Mouse (Mus musculus): ENCODE results near the gene Dusp15. TPM values are rescaled to one million over a fixed set of nuclear protein-coding genes. Genes with fewer than 3 reads are reported as not detected.

The Dusp15 gene
- polyA plus RNA-seq, 1 experiment from 2014 or later: 13.5 TPM

DNA sequence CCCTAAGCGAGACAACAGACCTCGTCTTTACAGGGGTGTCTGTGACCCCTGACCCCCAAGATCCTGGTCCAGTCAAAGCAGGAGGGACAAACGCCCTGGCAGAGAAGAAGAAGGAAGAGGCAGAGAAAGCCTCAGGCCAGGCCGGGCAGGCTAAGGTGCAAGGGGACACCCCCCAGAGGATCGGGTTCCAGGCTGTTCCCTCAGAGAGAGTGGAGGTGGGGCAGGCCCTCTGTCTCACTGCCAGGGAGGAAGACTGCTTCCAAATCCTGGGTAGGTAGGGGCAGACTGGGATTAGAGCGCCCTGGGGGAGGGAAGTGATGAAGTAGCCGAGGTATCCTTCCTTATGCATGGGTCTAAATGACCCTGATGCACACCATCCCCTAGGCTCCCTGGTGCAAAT lies 38.0 kb downstream of the Dusp15 start:
- Histone ChIP-seq H3K4me3 (no peak overlapping the region), H3K4me2 (no peak overlapping the region), H3K36me3 (no peaks in the 10 kb centered on the region), H3K9me3 (no peaks in the 10 kb centered on the region), H3K9ac (no peak overlapping the region), H3K4me1 (replicated peaks) (peaks cover 9% of the 10 kb centered on the region; the same call in 1 of the 2 replicates), H3K27me3 (peaks cover 30% of the 10 kb centered on the region), H3K27ac (replicated peaks) (no peak overlapping the region)
- WGBS: 41% methylated on average over 7 of the region's 7 CpGs
- ATAC-seq (ENCODE audit: low FRiP score, low read depth): no peak

DNA sequence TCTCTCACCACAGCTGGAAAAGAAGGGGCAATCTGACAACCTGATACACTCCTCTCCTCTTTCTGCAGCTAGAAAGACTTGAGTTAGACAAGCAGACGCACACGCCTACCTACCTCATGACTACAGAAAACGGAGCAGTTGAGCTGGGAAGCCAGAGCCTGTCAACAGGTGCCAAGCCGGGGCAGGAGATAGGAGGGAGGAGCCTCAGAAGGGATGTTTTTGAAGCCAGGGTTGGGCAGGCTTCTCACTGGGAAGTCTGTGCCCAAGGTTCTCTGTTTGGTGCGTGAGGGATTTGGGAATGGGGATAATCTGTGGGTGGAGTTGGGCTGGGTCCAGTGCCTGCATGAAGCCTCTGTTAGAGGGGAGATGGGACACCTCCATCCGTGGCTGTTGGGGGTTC lies 40.1 kb downstream of the Dusp15 start:
- Histone ChIP-seq H3K27ac (replicated peaks) (no peak overlapping the region), H3K27me3 (peaks cover 30% of the 10 kb centered on the region), H3K4me1 (replicated peaks) (peaks cover 20% of the 10 kb centered on the region), H3K9me3 (no peaks in the 10 kb centered on the region), H3K9ac (no peak overlapping the region), H3K36me3 (no peaks in the 10 kb centered on the region), H3K4me3 (no peak overlapping the region), H3K4me2 (no peak overlapping the region)
- 42% methylated on average over 6 of the region's 6 CpGs for WGBS
- no peak for ATAC-seq (ENCODE audit: low FRiP score, low read depth)

DNA sequence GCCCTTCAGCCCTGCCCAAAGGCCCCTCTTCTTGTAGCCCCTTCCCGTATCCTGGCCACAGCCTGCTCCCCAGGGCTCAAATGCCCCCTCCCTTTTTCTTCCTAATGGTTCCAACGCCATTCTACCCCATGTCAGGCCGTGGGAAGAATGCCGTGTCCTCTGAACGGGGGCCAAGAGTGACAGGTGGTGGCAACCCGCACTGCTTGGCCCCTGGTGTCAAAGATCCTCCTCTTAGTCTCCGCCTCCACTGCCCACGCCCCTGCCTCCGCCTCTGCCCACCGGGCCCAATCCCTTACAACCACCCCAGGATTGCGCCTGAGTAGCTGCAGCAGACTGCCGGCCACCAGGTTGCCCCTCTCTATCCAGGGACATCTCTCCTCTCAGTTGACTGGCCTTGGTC lies 40.5 kb downstream of the Dusp15 start, which contains the start of gene Mylk2:
TSS of gene Mylk2 (plus strand) at position 322 of the 400 bp plus-strand sequence.
- Histone ChIP-seq H3K9ac (no peak within 1 kb of the TSS), H3K27ac (replicated peaks) (no peak within 1 kb of the TSS), H3K27me3 (peaks cover 30% of the 10 kb centered on the region), H3K36me3 (no peaks in the 10 kb centered on the region), H3K4me3 (no peak within 1 kb of the TSS), H3K9me3 (no peaks in the 10 kb centered on the region), H3K4me2 (no peak within 1 kb of the TSS), H3K4me1 (replicated peaks) (peaks cover 20% of the 10 kb centered on the region)
- WGBS: 24% methylated on average over 12 of the region's 12 CpGs
- no peak for ATAC-seq (ENCODE audit: low FRiP score, low read depth)

DNA sequence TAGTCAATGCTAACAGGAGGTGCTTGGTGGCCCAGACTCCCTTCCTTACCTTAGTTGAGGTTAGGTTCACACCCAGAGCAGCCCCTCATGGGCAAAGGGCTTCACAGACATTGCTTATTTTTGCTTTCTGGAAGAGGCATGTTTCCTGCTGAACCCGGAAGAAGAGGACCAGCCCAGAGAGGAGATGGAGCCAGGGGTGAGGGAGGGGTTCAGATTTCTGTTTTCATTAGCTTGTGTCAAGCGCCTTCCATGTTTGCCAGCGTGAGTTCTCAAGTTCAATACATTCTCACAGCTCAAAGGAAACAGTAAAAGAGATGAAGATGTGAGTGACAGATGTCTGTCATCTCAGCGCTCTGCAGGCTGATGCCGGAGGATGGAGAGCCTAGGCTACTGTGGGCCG lies 41.6 kb downstream of the Dusp15 start:
- ATAC-seq (ENCODE audit: low FRiP score, low read depth): no peak
- no peak overlapping the region for H3K4me3 ChIP-seq
- no peaks in the 10 kb centered on the region for H3K9me3 ChIP-seq
- no peak overlapping the region for H3K27ac ChIP-seq (replicated peaks)
- no peak overlapping the region for H3K9ac ChIP-seq
- H3K27me3 ChIP-seq: peaks cover 30% of the 10 kb centered on the region
- H3K4me2 ChIP-seq: no peak overlapping the region
- 79% methylated on average over 6 of the region's 6 CpGs for WGBS
- H3K36me3 ChIP-seq: no peaks in the 10 kb centered on the region
- peaks cover 18% of the 10 kb centered on the region for H3K4me1 ChIP-seq (replicated peaks)

DNA sequence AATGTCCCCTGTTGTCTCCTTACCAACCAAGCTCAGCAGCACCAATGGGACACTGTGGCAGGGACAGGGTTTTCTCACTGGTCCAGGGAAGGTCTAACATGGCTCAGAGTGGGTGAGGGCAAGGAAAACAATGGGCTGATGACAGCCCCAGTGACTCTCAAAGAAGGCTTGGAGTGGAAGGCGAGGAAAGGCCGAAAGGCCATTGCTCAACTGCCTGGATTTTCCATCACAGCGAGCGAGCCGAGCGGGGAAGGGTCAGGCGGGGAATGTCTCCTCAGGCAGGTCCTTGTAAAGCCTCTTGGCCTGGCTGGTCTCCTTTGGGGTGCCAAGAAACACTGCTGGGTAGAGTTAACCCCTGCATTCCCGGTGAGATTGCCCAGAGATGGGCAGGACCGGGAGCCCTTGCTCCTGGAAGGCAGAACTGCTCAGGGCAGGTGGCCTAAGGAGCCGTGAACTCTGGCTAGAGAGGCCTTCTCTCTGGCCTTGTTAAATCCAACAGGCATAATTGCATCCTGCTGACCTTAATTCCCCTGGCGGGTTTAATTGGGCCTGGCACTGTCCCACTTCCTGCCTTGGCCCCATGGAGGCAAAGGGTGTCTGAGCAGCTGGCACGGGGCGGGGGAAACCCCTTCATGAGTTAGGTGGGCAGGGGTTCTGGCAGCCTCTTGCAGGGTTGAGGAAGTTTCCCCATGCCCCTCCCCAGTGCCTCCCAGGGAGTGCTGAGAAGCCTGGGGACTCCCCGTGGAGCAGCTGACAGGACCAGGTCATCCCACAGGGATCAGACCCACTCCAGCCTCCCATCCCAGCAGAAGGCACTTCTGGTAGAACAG lies 44.2 kb downstream of the Dusp15 start:
- H3K27me3 ChIP-seq: peaks cover 15% of the 10 kb centered on the region
- no peak overlapping the region for H3K27ac ChIP-seq (replicated peaks)
- no peaks in the 10 kb centered on the region for H3K36me3 ChIP-seq
- H3K4me3 ChIP-seq: no peak overlapping the region
- no peak overlapping the region for H3K9ac ChIP-seq
- no peak for ATAC-seq (ENCODE audit: low FRiP score, low read depth)
- H3K4me2 ChIP-seq: no peak overlapping the region
- H3K4me1 ChIP-seq (replicated peaks): peaks cover 10% of the 10 kb centered on the region
- WGBS: 49% methylated on average over 14 of the region's 14 CpGs
- no peaks in the 10 kb centered on the region for H3K9me3 ChIP-seq

DNA sequence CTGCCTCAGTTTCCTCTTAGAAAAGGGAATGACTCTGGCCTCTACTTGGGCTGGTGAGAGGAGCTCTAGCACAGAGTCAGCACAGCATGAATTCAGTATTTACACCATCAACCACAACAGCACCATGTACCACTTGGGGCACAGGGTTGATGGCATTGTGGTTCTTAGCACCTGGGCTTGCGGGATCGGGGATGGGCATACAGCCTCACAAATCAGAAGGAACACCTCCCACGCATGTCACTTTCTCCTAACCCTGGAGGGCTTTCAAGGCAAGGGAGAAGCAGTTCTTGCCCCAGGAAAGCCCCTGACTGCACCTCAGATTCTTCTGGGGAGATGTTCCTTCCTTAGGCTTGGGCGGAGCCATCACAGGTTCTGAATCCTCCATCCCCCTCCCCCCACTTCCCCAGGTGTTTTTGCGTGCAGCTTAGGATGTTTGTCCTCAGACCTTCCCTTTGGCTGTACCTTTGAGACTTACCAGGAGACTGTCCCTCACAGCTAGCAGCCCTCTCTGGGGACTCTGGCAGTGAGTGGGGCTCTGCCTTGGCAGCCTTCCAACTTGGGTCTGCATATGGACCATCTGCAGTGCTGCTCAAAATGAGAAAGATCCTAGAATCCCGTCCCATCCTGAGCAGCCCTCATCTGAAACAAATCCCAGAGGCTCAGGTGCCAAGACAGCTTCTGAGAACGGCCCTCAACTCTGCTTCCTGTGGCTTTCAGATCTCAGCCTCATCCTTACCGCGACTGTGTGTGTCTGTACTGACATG lies 45.0 kb downstream of the Dusp15 start:
- Histone ChIP-seq H3K4me1 (replicated peaks) (peaks cover 10% of the 10 kb centered on the region), H3K9me3 (no peaks in the 10 kb centered on the region), H3K27me3 (peaks cover 6% of the 10 kb centered on the region), H3K4me3 (no peak overlapping the region), H3K4me2 (no peak overlapping the region), H3K36me3 (no peaks in the 10 kb centered on the region), H3K9ac (no peak overlapping the region), H3K27ac (replicated peaks) (no peak overlapping the region)
- ATAC-seq (ENCODE audit: low FRiP score, low read depth): no peak
- WGBS: 59% methylated on average over 9 of the region's 9 CpGs

DNA sequence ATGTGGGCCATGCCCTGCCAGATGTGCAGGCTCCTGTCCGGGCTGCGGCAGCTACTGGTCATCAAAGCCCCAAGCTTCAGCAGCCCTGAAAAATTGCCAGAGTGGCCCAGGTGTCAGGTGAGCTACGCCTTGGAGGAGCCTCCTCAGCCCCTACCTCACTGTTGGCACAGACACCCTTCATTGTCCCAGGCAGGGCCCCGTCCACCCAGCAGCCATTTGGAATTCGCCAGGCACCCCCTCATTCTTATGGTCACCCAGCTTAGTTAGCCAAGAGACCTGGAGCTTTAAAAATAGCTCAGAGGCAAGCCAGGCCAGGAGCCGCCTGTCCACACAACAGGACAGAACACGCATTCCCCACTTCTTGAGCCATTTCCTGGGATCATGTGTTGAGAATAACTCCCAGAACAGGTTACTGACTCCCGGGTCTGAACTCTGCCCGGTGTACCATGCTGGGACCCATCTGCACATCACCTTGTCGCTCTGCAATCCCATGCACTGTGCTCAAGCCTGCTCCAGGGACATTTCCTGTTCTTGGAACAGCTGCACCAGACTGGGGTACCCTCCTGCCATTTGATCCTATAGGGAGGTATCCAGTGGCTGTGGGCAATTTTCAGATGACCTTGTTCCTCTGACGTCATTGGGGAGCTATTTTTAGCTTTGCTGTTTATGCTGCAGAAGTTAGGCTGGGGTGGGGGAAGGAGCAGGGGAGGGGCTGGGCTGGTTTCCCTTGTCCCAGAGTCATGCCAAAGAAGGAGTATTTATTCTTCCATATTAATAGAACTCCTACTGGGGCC lies 46.3 kb downstream of the Dusp15 start:
- no peak overlapping the region for H3K4me3 ChIP-seq
- H3K4me2 ChIP-seq: no peak overlapping the region
- WGBS: 72% methylated on average over 11 of the region's 11 CpGs
- H3K9me3 ChIP-seq: no peaks in the 10 kb centered on the region
- H3K36me3 ChIP-seq: no peaks in the 10 kb centered on the region
- no peak for ATAC-seq (ENCODE audit: low FRiP score, low read depth)
- H3K27me3 ChIP-seq: no peaks in the 10 kb centered on the region
- no peak overlapping the region for H3K9ac ChIP-seq
- no peak overlapping the region for H3K27ac ChIP-seq (replicated peaks)
- H3K4me1 ChIP-seq (replicated peaks): peaks cover 10% of the 10 kb centered on the region

DNA sequence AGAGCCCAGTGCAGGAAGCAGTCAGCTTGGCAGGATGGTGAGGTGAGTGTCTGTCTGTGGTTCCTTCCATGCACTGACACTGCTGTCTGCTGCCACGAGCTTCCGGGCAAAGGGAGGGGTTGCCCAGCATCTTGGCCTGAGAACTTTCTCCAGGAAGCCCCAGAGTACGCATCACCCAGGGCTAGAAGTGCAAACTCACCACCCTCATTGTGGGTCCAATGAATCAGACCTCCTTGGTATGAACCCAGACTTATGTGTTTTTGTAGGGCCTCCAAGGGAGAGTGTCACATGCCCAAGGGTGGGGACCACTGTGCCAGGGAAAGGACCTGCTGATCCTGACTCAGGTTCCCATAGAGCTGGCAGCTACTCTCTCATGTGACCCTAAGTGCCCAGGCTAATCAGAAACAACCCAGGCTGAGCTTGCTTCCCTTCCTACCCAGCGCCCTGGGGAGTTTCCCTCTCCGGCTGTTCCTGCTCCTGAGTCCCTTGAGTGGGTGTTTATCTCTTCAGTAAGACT lies 47.3 kb downstream of the Dusp15 start:
- Histone ChIP-seq H3K9me3 (no peaks in the 10 kb centered on the region), H3K36me3 (no peaks in the 10 kb centered on the region), H3K9ac (no peak overlapping the region), H3K4me2 (no peak overlapping the region), H3K27ac (replicated peaks) (no peak overlapping the region), H3K27me3 (no peaks in the 10 kb centered on the region), H3K4me1 (replicated peaks) (peaks cover 10% of the 10 kb centered on the region), H3K4me3 (no peak overlapping the region)
- WGBS: 78% methylated on average over 5 of the region's 5 CpGs
- no peak for ATAC-seq (ENCODE audit: low FRiP score, low read depth)

DNA sequence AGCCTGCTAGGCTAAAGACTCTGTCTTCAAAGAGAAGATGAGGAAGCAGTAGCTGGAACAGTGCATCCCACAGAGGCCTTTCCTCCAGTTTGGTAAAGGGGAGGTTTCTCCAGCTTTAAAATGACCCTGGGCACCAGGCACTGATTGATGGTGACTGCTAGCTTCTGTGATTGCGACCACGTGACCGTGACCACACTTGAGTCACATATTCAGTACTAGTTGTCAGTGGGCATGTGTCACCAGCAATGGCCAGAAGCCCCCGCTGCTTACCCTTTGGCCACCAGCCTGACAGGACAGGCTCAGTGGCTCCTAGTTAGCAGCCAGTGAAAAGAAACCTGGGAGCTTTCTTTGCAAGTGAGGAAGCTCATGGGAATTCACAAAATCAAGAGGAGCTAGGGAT lies 47.9 kb downstream of the Dusp15 start:
- Histone ChIP-seq H3K9me3 (no peaks in the 10 kb centered on the region), H3K9ac (no peak overlapping the region), H3K27me3 (no peaks in the 10 kb centered on the region), H3K27ac (replicated peaks) (no peak overlapping the region), H3K4me3 (no peak overlapping the region), H3K4me1 (replicated peaks) (peaks cover 10% of the 10 kb centered on the region), H3K36me3 (no peaks in the 10 kb centered on the region), H3K4me2 (no peak overlapping the region)
- 73% methylated on average over 4 of the region's 4 CpGs for WGBS
- no peak for ATAC-seq (ENCODE audit: low FRiP score, low read depth)

DNA sequence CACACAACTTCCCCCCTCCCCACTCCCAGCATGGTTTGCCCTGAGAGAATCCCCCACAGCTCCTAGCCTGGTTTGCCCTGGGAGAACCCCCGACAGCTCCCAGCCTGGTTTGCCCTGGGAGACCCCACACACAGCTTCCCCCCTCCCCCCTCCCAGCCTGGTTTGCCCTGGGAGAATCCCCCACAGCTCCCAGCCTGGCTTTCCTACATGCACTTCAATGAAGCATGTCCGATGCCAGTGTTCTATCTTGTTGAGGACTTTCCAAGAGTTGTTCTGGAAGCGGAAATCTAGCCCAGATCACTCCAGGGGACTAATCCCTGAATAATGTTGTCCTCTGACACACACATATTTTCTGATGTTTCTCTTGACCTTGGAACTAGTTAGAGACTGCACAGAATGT lies 48.8 kb downstream of the Dusp15 start:
- WGBS: 33% methylated on average over 3 of the region's 3 CpGs
- H3K36me3 ChIP-seq: no peaks in the 10 kb centered on the region
- ATAC-seq (ENCODE audit: low FRiP score, low read depth): no peak
- H3K4me3 ChIP-seq: no peak overlapping the region
- H3K4me1 ChIP-seq (replicated peaks): peaks cover 10% of the 10 kb centered on the region
- H3K4me2 ChIP-seq: no peak overlapping the region
- no peak overlapping the region for H3K9ac ChIP-seq
- no peaks in the 10 kb centered on the region for H3K27me3 ChIP-seq
- H3K27ac ChIP-seq (replicated peaks): no peak overlapping the region
- no peaks in the 10 kb centered on the region for H3K9me3 ChIP-seq

DNA sequence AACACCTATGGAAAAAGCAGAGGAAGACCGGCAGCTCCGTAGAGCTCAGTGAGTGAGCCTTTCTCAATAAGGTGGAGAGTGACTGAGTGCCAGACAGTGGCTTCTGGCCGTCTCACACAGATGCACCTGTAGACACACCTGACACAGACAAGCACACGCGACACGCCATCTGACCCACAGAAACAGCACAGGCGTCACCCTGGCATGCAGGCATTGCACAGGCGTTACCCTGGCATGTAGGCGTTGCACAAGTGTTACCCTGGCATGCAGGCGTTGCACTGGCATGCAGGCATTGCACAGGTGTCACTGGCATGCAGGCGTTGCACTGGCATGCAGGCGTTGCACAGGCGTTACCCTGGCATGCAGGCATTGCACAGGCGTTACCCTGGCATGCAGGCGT lies 50.2 kb downstream of the Dusp15 start:
- Histone ChIP-seq H3K27me3 (no peaks in the 10 kb centered on the region), H3K9ac (no peak overlapping the region), H3K27ac (replicated peaks) (no peak overlapping the region), H3K4me1 (replicated peaks) (no peaks in the 10 kb centered on the region; the same call in 1 of the 2 replicates), H3K9me3 (no peaks in the 10 kb centered on the region), H3K4me2 (no peak overlapping the region), H3K36me3 (no peaks in the 10 kb centered on the region), H3K4me3 (no peak overlapping the region)
- 98% methylated on average over 15 of the region's 15 CpGs for WGBS
- ATAC-seq (ENCODE audit: low FRiP score, low read depth): no peak
